Mouse (Mus musculus): ENCODE measurements around the gene Rab3il1.

DNA sequence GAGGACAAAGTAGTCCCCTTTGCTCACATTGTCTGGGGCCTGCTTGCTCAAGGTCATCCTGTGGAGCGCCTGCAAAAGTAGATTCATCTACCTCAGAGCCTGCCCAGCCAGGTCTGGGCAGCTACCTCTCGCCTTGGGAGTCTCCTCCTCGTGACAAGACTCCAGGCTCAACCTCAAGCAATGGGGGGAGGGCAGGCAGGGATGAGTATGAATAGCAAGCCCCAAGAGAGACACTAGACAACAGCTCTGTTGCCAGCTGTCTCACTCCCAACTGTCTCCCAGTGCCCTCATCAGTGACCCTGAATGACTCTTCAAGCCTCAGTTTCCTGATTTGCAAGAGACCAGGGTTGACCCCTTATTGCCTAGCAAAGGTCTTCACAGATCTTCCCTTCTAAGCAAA, 11.9 kb downstream of the Rab3il1 start:
- TF ChIP-seq CTCF (IDR thresholded peaks at IDR 0.05; ENCODE audit: low read depth) (no peak), EP300 (IDR thresholded peaks at IDR 0.05; ENCODE audit: low read depth) (no peak)

Measured in liver, postnatal 0 days (tissue).